Mouse (Mus musculus): ENCODE results near the gene Slc5a4b. TPM values are rescaled to one million over a fixed set of nuclear protein-coding genes. Genes with fewer than 3 reads are reported as not detected.

Slc5a4b gene
- polyA plus RNA-seq, 2 experiments = not detected

GRCm38 (mm10) chr10:76136318-76136717 lies 25.6 kb upstream of the Slc5a4b start:
- Histone ChIP-seq H3K4me2 (replicated peaks; ENCODE audit: low read depth, low read length, severe bottlenecking) (no peak overlapping the region), H3K9ac (ENCODE audit: low read depth, low read length, severe bottlenecking) (no peak overlapping the region), H3K27ac (replicated peaks; ENCODE audit: low read depth, low read length) (no peak overlapping the region), H3K4me3 (replicated peaks; ENCODE audit: low read length) (no peak overlapping the region), H3K27me3 (ENCODE audit: control insufficient read depth, insufficient read depth, low read length) (no peaks in the 10 kb centered on the region), H3K36me3 (ENCODE audit: control insufficient read depth, insufficient read depth, low read length) (no peaks in the 10 kb centered on the region), H3K9me3 (ENCODE audit: control insufficient read depth, low read length) (no peaks in the 10 kb centered on the region), H3K4me1 (ENCODE audit: control insufficient read depth, insufficient read depth, low read length) (no peaks in the 10 kb centered on the region)
- WGBS = 70% methylated on average over 2 of the region's 2 CpGs
- TF ChIP-seq POLR2A (IDR thresholded peaks at IDR 0.05; ENCODE audit: borderline replicate concordance, extremely low read depth, insufficient read depth, insufficient read length) = no peak
- DNase-seq (ENCODE audit: low spot score) (no peak), ATAC-seq (ENCODE audit: low FRiP score, low read depth) (no peak)

- 71% methylated on average over 4 of the region's 4 CpGs for WGBS
- H3K9ac ChIP-seq (ENCODE audit: low read depth, low read length, severe bottlenecking) = no peak overlapping the region
- no peaks in the 10 kb centered on the region for H3K27me3 ChIP-seq (ENCODE audit: control insufficient read depth, insufficient read depth, low read length)
- H3K4me2 ChIP-seq (replicated peaks; ENCODE audit: low read depth, low read length, severe bottlenecking) = no peak overlapping the region
- no peak for TF ChIP-seq POLR2A (IDR thresholded peaks at IDR 0.05; ENCODE audit: borderline replicate concordance, extremely low read depth, insufficient read depth, insufficient read length)
- DNase-seq (ENCODE audit: low spot score) (no peak), ATAC-seq (ENCODE audit: low FRiP score, low read depth) (no peak)
- no peaks in the 10 kb centered on the region for H3K36me3 ChIP-seq (ENCODE audit: control insufficient read depth, insufficient read depth, low read length)
- H3K27ac ChIP-seq (replicated peaks; ENCODE audit: low read depth, low read length) = no peak overlapping the region
- no peak overlapping the region for H3K4me3 ChIP-seq (replicated peaks; ENCODE audit: low read length)
- no peaks in the 10 kb centered on the region for H3K4me1 ChIP-seq (ENCODE audit: control insufficient read depth, insufficient read depth, low read length)
- no peaks in the 10 kb centered on the region for H3K9me3 ChIP-seq (ENCODE audit: control insufficient read depth, low read length)
Observed at GRCm38 (mm10) chr10:76132506-76132905, 21.7 kb upstream of the Slc5a4b start.

- no peak for ATAC-seq (ENCODE audit: low FRiP score, low read depth)
Observed at GRCm38 (mm10) chr10:76121495-76121894, 10.7 kb upstream of the Slc5a4b start.

GRCm38 (mm10) chr10:76120124-76120711 lies 9.5 kb upstream of the Slc5a4b start:
- no peak overlapping the region for H3K9ac ChIP-seq (ENCODE audit: low read depth, low read length, severe bottlenecking)
- 50% methylated on average over 4 of the region's 4 CpGs for WGBS
- H3K4me2 ChIP-seq (replicated peaks; ENCODE audit: low read depth, low read length, severe bottlenecking) = no peak overlapping the region
- no peaks in the 10 kb centered on the region for H3K4me1 ChIP-seq (ENCODE audit: control insufficient read depth, insufficient read depth, low read length)
- H3K27ac ChIP-seq (replicated peaks; ENCODE audit: low read depth, low read length) = no peak overlapping the region
- no peak overlapping the region for H3K4me3 ChIP-seq (replicated peaks; ENCODE audit: low read length)
- ATAC-seq (ENCODE audit: low FRiP score, low read depth) (no peak), DNase-seq (ENCODE audit: low spot score) (no peak)
- no peaks in the 10 kb centered on the region for H3K9me3 ChIP-seq (ENCODE audit: control insufficient read depth, low read length)
- TF ChIP-seq POLR2A (IDR thresholded peaks at IDR 0.05; ENCODE audit: borderline replicate concordance, extremely low read depth, insufficient read depth, insufficient read length) = no peak
- H3K36me3 ChIP-seq (ENCODE audit: control insufficient read depth, insufficient read depth, low read length) = no peaks in the 10 kb centered on the region
- no peaks in the 10 kb centered on the region for H3K27me3 ChIP-seq (ENCODE audit: control insufficient read depth, insufficient read depth, low read length)

More at GRCm38 (mm10) chr10:76121495-76121894, 10.7 kb upstream of the Slc5a4b start:
- H3K9ac ChIP-seq (ENCODE audit: low read depth, low read length, severe bottlenecking) = no peak overlapping the region
- no peak overlapping the region for H3K4me2 ChIP-seq (replicated peaks; ENCODE audit: low read depth, low read length, severe bottlenecking)
- H3K27ac ChIP-seq (replicated peaks; ENCODE audit: low read depth, low read length) = no peak overlapping the region
- no peaks in the 10 kb centered on the region for H3K4me1 ChIP-seq (ENCODE audit: control insufficient read depth, insufficient read depth, low read length)
- WGBS = 88% methylated on average over 5 of the region's 5 CpGs
- DNase-seq (ENCODE audit: low spot score) = no peak
- no peak overlapping the region for H3K4me3 ChIP-seq (replicated peaks; ENCODE audit: low read length)
- TF ChIP-seq POLR2A (IDR thresholded peaks at IDR 0.05; ENCODE audit: borderline replicate concordance, extremely low read depth, insufficient read depth, insufficient read length) = no peak
- H3K9me3 ChIP-seq (ENCODE audit: control insufficient read depth, low read length) = no peaks in the 10 kb centered on the region
- no peaks in the 10 kb centered on the region for H3K36me3 ChIP-seq (ENCODE audit: control insufficient read depth, insufficient read depth, low read length)
- no peaks in the 10 kb centered on the region for H3K27me3 ChIP-seq (ENCODE audit: control insufficient read depth, insufficient read depth, low read length)

DNA sequence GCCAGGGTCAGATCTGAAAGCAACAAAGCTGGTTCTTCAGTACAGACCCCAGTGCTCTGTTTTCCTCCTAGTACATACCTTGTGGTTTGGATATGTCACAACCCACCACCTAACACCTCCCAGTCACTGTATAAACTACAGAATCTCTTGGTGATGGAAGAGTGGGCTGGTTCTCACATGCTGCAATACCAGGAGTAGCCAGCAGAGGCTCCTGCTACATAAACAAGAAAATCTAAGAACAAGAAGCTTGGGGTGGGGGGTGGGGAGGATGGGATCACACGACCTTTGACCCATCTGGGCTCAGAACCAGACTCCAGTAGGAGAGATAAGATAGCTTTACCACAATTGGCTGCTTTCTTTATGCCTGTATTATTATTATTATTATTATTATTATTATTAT lies 8.0 kb upstream of the Slc5a4b start:
- Histone ChIP-seq H3K4me1 (ENCODE audit: control insufficient read depth, insufficient read depth, low read length) (no peaks in the 10 kb centered on the region), H3K4me2 (replicated peaks; ENCODE audit: low read depth, low read length, severe bottlenecking) (no peak overlapping the region), H3K36me3 (ENCODE audit: control insufficient read depth, insufficient read depth, low read length) (no peaks in the 10 kb centered on the region), H3K4me3 (replicated peaks; ENCODE audit: low read length) (no peak overlapping the region), H3K27ac (replicated peaks; ENCODE audit: low read depth, low read length) (no peak overlapping the region), H3K27me3 (ENCODE audit: control insufficient read depth, insufficient read depth, low read length) (no peaks in the 10 kb centered on the region), H3K9me3 (ENCODE audit: control insufficient read depth, low read length) (no peaks in the 10 kb centered on the region), H3K9ac (ENCODE audit: low read depth, low read length, severe bottlenecking) (no peak overlapping the region)
- WGBS = 14% methylated on average over 1 of the region's 1 CpGs
- DNase-seq (ENCODE audit: low spot score) (no peak), ATAC-seq (ENCODE audit: low FRiP score, low read depth) (no peak)
- no peak for TF ChIP-seq POLR2A (IDR thresholded peaks at IDR 0.05; ENCODE audit: borderline replicate concordance, extremely low read depth, insufficient read depth, insufficient read length)

Data from limb, embryonic 14.5 days (tissue).